Mouse (Mus musculus): ENCODE results near the gene Cpeb3. TPM values are rescaled to one million over a fixed set of nuclear protein-coding genes. Genes with fewer than 3 reads are reported as not detected.
"Not testable (repeated sequence)": the region's sequence is repeated elsewhere in the genome, so short reads cannot be mapped to it uniquely, and the experiment has no call there.

Cpeb3 gene
- polyA plus RNA-seq, 1 experiment from 2014 or later = 1.4 TPM

- no peaks in the 10 kb centered on the region for H3K36me3 ChIP-seq
- no peaks in the 10 kb centered on the region for H3K9me3 ChIP-seq
- no peaks in the 10 kb centered on the region for H3K27me3 ChIP-seq
- no peak overlapping the region for H3K9ac ChIP-seq
- no peak overlapping the region for H3K27ac ChIP-seq
- 78% methylated on average over 2 of the region's 2 CpGs for WGBS
- H3K4me1 ChIP-seq = 0 out of 2 replicates have a peak, but pooled peaks cover 3% of the 10 kb centered on the region
- no peak for ATAC-seq (ENCODE audit: insufficient number of reproducible peaks, insufficient read depth, low FRiP score, low TSS enrichment, low read depth)
- H3K4me3 ChIP-seq = no peak overlapping the region
- no peak overlapping the region for H3K4me2 ChIP-seq
These were observed 107.7 kb downstream of the Cpeb3 start for GRCm38 (mm10) chr19:37100689-37101088.

GRCm38 (mm10) chr19:37095666-37096330 lies 112.6 kb downstream of the Cpeb3 start:
- H3K27me3 ChIP-seq = no peaks in the 10 kb centered on the region
- H3K36me3 ChIP-seq = no peaks in the 10 kb centered on the region
- WGBS = 79% methylated on average over 4 of the region's 4 CpGs
- no peak overlapping the region for H3K27ac ChIP-seq
- H3K4me1 ChIP-seq = no peaks in the 10 kb centered on the region
- no peaks in the 10 kb centered on the region for H3K9me3 ChIP-seq
- H3K4me2 ChIP-seq = no peak overlapping the region
- H3K9ac ChIP-seq = no peak overlapping the region
- H3K4me3 ChIP-seq = no peak overlapping the region
- no peak for ATAC-seq (ENCODE audit: insufficient number of reproducible peaks, insufficient read depth, low FRiP score, low TSS enrichment, low read depth)

GRCm38 (mm10) chr19:37093181-37093580 lies 115.2 kb downstream of the Cpeb3 start:
- Histone ChIP-seq H3K4me2 (no peak overlapping the region), H3K27ac (no peak overlapping the region), H3K36me3 (no peaks in the 10 kb centered on the region), H3K9me3 (no peaks in the 10 kb centered on the region), H3K27me3 (no peaks in the 10 kb centered on the region), H3K4me3 (no peak overlapping the region), H3K4me1 (no peaks in the 10 kb centered on the region), H3K9ac (no peak overlapping the region)
- 92% methylated on average over 3 of the region's 3 CpGs for WGBS
- ATAC-seq (ENCODE audit: insufficient number of reproducible peaks, insufficient read depth, low FRiP score, low TSS enrichment, low read depth) = no peak

GRCm38 (mm10) chr19:37090146-37091061 lies 118.0 kb downstream of the Cpeb3 start:
- H3K4me2 ChIP-seq = no peak overlapping the region
- H3K27ac ChIP-seq = no peak overlapping the region
- 21% methylated on average over 8 of the region's 8 CpGs for WGBS
- no peaks in the 10 kb centered on the region for H3K4me1 ChIP-seq
- ATAC-seq (ENCODE audit: insufficient number of reproducible peaks, insufficient read depth, low FRiP score, low TSS enrichment, low read depth) = no peak
- no peaks in the 10 kb centered on the region for H3K27me3 ChIP-seq
- H3K36me3 ChIP-seq = no peaks in the 10 kb centered on the region
- H3K4me3 ChIP-seq = no peak overlapping the region
- no peaks in the 10 kb centered on the region for H3K9me3 ChIP-seq
- no peak overlapping the region for H3K9ac ChIP-seq

DNA sequence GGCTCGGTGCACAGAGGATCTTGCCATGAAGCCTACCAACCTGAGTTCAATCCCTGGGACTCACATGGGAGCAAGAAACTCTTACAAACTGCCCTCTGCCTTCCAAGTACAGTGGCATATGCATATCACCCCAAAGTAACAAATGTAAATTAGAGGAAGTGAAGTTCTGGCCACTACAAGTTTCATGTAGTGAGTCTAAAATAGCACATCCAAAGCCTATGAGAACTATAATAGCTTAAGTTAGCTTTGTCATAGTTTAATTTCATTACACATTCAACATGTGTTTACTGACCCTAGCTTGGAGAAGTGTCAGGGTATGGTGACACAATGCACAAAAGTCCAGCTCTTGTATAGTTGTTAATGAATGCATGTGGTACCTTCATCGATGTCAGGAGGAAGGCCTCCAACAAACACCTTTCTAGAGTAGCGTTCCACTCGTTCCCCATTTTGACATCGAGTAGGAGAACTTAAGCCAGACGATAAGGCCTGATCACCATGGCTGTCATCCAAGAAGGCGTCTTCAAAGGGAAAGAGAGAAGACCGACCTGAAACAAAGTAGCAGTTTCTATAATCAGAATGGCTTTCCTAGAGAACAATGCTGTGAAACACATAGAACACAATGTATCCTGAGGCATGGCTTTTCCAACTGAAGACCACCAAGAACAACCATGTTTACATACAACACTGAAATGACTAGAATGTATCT lies 120.2 kb downstream of the Cpeb3 start:
- no peak overlapping the region for H3K27ac ChIP-seq
- 93% methylated on average over 8 of the region's 8 CpGs for WGBS
- H3K36me3 ChIP-seq = no peaks in the 10 kb centered on the region
- H3K4me1 ChIP-seq = no peaks in the 10 kb centered on the region
- no peaks in the 10 kb centered on the region for H3K9me3 ChIP-seq
- no peak overlapping the region for H3K9ac ChIP-seq
- ATAC-seq (ENCODE audit: insufficient number of reproducible peaks, insufficient read depth, low FRiP score, low TSS enrichment, low read depth) = no peak
- H3K4me3 ChIP-seq = no peak overlapping the region
- no peak overlapping the region for H3K4me2 ChIP-seq
- no peaks in the 10 kb centered on the region for H3K27me3 ChIP-seq

- no peak overlapping the region for H3K9ac ChIP-seq
- no peak overlapping the region for H3K4me2 ChIP-seq
- H3K27ac ChIP-seq = no peak overlapping the region
- no peaks in the 10 kb centered on the region for H3K4me1 ChIP-seq
- no peaks in the 10 kb centered on the region for H3K27me3 ChIP-seq
- H3K36me3 ChIP-seq = no peaks in the 10 kb centered on the region
- no peak overlapping the region for H3K4me3 ChIP-seq
- H3K9me3 ChIP-seq = no peaks in the 10 kb centered on the region
- WGBS = 66% methylated on average over 3 of the region's 3 CpGs
- ATAC-seq (ENCODE audit: insufficient number of reproducible peaks, insufficient read depth, low FRiP score, low TSS enrichment, low read depth) = no peak
These were observed 123.9 kb downstream of the Cpeb3 start for GRCm38 (mm10) chr19:37084546-37084945.

DNA sequence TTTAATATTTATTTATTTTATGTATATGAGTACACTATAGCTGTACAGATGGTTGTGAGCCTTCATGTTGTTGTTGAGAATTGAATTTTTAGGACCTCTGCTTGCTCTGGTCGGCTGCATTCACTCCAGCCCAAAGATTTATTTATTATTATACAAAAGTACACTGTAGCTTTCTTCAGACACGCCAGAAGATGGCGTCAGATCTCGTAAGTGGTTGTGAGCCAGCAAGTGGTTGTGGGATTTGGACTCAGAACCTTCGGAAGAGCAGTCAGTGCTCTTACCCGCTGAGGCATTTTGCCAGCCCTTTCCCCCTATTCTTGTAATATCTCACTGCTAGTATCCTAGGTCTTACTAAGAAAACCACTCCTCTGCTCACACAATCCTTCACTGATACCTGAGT lies 126.9 kb downstream of the Cpeb3 start:
- no peak overlapping the region for H3K9ac ChIP-seq
- no peak overlapping the region for H3K27ac ChIP-seq
- no peak overlapping the region for H3K4me3 ChIP-seq
- WGBS = 65% methylated on average over 6 of the region's 6 CpGs
- no peaks in the 10 kb centered on the region for H3K36me3 ChIP-seq
- H3K4me1 ChIP-seq = no peaks in the 10 kb centered on the region
- H3K27me3 ChIP-seq = no peaks in the 10 kb centered on the region
- H3K4me2 ChIP-seq = no peak overlapping the region
- H3K9me3 ChIP-seq = no peaks in the 10 kb centered on the region
- no peak for ATAC-seq (ENCODE audit: insufficient number of reproducible peaks, insufficient read depth, low FRiP score, low TSS enrichment, low read depth)

DNA sequence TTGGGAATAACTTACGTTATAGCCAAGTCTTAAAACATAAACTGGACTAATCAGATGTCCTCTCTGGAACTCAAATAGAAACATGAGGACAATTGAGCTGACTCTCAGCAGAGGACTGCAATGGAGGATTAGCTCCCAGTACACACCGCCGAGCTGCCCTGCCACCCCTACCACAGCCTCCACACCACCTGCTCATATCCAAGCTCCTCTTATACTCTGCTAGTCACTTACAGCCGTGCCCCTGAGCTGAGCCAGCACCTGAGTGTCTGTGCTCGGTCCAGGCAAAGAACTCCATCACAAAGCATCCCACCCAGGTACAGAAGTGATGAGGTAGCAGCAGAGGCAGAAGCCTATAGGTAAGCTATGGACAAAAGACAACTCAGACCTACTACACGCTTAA lies 129.2 kb downstream of the Cpeb3 start:
- H3K27ac ChIP-seq = no peak overlapping the region
- ATAC-seq (ENCODE audit: insufficient number of reproducible peaks, insufficient read depth, low FRiP score, low TSS enrichment, low read depth) = no peak
- no peaks in the 10 kb centered on the region for H3K4me1 ChIP-seq
- H3K36me3 ChIP-seq = no peaks in the 10 kb centered on the region
- H3K9me3 ChIP-seq = no peaks in the 10 kb centered on the region
- H3K27me3 ChIP-seq = no peaks in the 10 kb centered on the region
- no peak overlapping the region for H3K4me3 ChIP-seq
- 81% methylated on average over 6 of the region's 6 CpGs for WGBS
- H3K4me2 ChIP-seq = no peak overlapping the region
- H3K9ac ChIP-seq = no peak overlapping the region

DNA sequence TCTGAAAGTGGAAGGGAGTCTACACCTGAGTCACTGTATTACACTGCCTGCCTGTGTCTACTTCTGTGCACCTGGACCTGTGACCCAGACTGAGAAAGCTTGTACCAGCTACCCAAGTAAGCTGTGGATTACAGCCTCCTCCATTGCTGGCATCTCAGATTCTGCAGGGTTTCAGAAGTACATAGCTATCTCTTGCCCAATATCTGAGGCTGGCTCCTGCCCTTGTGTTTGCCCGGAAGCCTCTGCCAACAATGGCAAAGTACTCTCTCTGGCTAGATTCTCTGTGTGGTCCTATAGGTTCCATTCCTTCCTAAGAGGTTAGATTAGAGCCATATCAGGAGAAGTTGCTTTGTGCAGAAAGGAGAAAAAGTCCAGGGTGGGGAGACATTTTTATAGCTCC lies 129.8 kb downstream of the Cpeb3 start:
- Histone ChIP-seq H3K36me3 (no peaks in the 10 kb centered on the region), H3K9ac (no peak overlapping the region), H3K27me3 (no peaks in the 10 kb centered on the region), H3K4me1 (no peaks in the 10 kb centered on the region), H3K9me3 (no peaks in the 10 kb centered on the region), H3K4me2 (no peak overlapping the region), H3K4me3 (no peak overlapping the region), H3K27ac (no peak overlapping the region)
- ATAC-seq (ENCODE audit: insufficient number of reproducible peaks, insufficient read depth, low FRiP score, low TSS enrichment, low read depth) = no peak
- 90% methylated on average over 1 of the region's 1 CpGs for WGBS

- no peaks in the 10 kb centered on the region for H3K27me3 ChIP-seq
- no peaks in the 10 kb centered on the region for H3K9me3 ChIP-seq
- H3K4me1 ChIP-seq = no peaks in the 10 kb centered on the region
- 48% methylated on average over 4 of the region's 4 CpGs for WGBS
- H3K4me2 ChIP-seq = no peak overlapping the region
- no peak overlapping the region for H3K27ac ChIP-seq
- H3K4me3 ChIP-seq = no peak overlapping the region
- ATAC-seq (ENCODE audit: insufficient number of reproducible peaks, insufficient read depth, low FRiP score, low TSS enrichment, low read depth) = no peak
- H3K9ac ChIP-seq = no peak overlapping the region
- no peaks in the 10 kb centered on the region for H3K36me3 ChIP-seq
These were observed 130.3 kb downstream of the Cpeb3 start for GRCm38 (mm10) chr19:37078064-37078463.

DNA sequence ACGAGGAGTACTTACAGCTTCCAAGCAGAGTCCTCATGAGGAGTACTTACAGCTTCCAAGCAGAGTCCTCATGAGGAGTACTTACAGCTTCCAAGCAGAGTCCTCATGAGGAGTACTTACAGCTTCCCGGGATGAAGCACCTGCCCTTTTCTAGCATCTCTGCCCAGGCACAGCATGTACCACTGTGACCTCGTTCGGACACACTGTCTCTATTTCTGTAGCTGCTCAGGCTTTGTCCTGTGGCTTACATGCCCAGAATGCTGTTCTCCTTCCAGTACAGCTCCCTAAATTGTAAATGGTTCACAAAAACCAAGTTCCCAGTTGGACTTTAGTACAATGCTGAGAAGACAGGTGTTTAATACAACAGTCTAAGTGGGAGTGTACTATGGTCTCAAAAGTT lies 131.1 kb downstream of the Cpeb3 start:
- H3K4me3 ChIP-seq; H3K36me3 ChIP-seq; H3K9me3 ChIP-seq; ATAC-seq (ENCODE audit: insufficient number of reproducible peaks, insufficient read depth, low FRiP score, low TSS enrichment, low read depth); H3K4me1 ChIP-seq; H3K9ac ChIP-seq; H3K4me2 ChIP-seq; H3K27ac ChIP-seq; H3K27me3 ChIP-seq: not testable (repeated sequence)
- 90% methylated on average over 4 of the region's 4 CpGs for WGBS
